Mouse (Mus musculus): ENCODE data around the gene Mtf1.

DNA sequence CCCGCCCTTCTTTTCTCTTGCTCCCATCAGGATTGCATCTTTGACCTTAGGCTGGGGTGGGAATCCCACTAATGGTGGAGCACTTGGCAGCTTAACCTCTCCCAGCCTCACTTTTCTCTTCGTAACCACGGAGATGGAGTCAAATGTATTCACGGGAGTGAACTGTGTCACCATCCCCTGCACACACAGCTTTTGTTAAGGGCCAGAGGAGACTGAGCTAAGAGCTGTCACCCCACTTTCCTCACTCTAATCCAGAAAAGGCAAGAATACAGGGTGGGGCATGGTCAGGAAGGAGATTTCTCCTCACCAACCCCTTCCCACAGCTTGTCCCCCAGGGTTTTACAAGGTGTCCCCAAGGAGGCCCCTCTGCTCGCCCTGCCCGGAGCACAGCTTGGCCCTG, 91.9 kb downstream of the Mtf1 start:
- no peak for TF ChIP-seq JUND (IDR thresholded peaks at IDR 0.05; ENCODE audit: low read depth, low read length)
- TF ChIP-seq CTCF (IDR thresholded peaks at IDR 0.05 in 2 of 3, conservative IDR thresholded peaks at IDR 0.05 in 1 of 3; ENCODE audit: control insufficient read depth in 1 of 3, insufficient read depth in 1 of 3, low read depth in 2 of 3, low read length in 3 of 3, poor library complexity in 1 of 3, severe bottlenecking in 1 of 3): no peak
- no peak for TF ChIP-seq NELFE (IDR thresholded peaks at IDR 0.05; ENCODE audit: low read depth, low read length)
- TF ChIP-seq POLR2A (IDR thresholded peaks at IDR 0.05; ENCODE audit: control insufficient read depth in 1 of 2, insufficient read depth in 1 of 2, low read depth in 1 of 2, low read length in 2 of 2, poor library complexity in 1 of 2): no peak
- TF ChIP-seq CHD1 (IDR thresholded peaks at IDR 0.05; ENCODE audit: low read depth, low read length): no peak
- no peak for TF ChIP-seq ZKSCAN1 (IDR thresholded peaks at IDR 0.05; ENCODE audit: low read depth, low read length)
- no peak for TF ChIP-seq MAX (IDR thresholded peaks at IDR 0.05; ENCODE audit: low read length)
- no peak for TF ChIP-seq HCFC1 (IDR thresholded peaks at IDR 0.05; ENCODE audit: low read depth, low read length)

Measured in MEL (cell line).